Mouse (Mus musculus) ES-Bruce4 (cell line): ENCODE results near the gene Taok3. TPM values are rescaled to one million over a fixed set of nuclear protein-coding genes. Genes with fewer than 3 reads are reported as not detected.
A peak's percentile ranks its signal among the peaks of the same experiment; 100 is the strongest.

ENCODE experiments used
- H3K27ac ChIP-seq: 2 replicates; pipeline ENCODE4 v1.5.1; 2012; ENCODE audit warnings: low read length, inconsistent platforms; ENCODE audit not compliant: insufficient read depth
- H3K27me3 ChIP-seq: 2 replicates; pipeline ENCODE4 v1.6.1; 2012; ENCODE audit warnings: mild to moderate bottlenecking, low read length, inconsistent platforms; ENCODE audit not compliant: control insufficient read depth, poor library complexity, insufficient read depth, severe bottlenecking
- H3K36me3 ChIP-seq: 2 replicates; pipeline ENCODE4 v1.6.1; 2012; ENCODE audit warnings: inconsistent platforms, mild to moderate bottlenecking, low read length, moderate library complexity; ENCODE audit not compliant: control insufficient read depth, poor library complexity, insufficient read depth, severe bottlenecking
- H3K4me1 ChIP-seq: one replicate; pipeline ENCODE4 v1.8.1; 2011; ENCODE audit warnings: low read length; ENCODE audit not compliant: control insufficient read depth, insufficient read depth
- H3K4me3 ChIP-seq: 2 replicates; pipeline ENCODE4 v1.5.1; 2011; ENCODE audit warnings: low read depth, mild to moderate bottlenecking, low read length
- H3K9ac ChIP-seq: 2 replicates; pipeline ENCODE4 v1.6.1; 2012; ENCODE audit warnings: low read depth, mild to moderate bottlenecking, inconsistent platforms; ENCODE audit not compliant: poor library complexity, severe bottlenecking
- H3K9me3 ChIP-seq: replicated peaks from 2 replicates; pipeline ENCODE4 v1.6.1; 2012; ENCODE audit warnings: mild to moderate bottlenecking, low read length, inconsistent platforms; ENCODE audit not compliant: control insufficient read depth, poor library complexity, insufficient read depth, severe bottlenecking
- CTCF ChIP-seq: IDR thresholded peaks from one replicate; pipeline ENCODE4 v1.8.1; 2011; ENCODE audit warnings: low read depth, low read length
- EP300 ChIP-seq: IDR thresholded peaks from 2 replicates; pipeline ENCODE4 v1.6.1; 2011; ENCODE audit warnings: low read depth, low read length; ENCODE audit not compliant: insufficient read depth
- POLR2A ChIP-seq: IDR thresholded peaks from one replicate; pipeline ENCODE4 v1.8.1; 2011; ENCODE audit warnings: low read length; ENCODE audit not compliant: insufficient read depth
- polyA plus RNA-seq: library from polyadenylated mRNA; stranded (reverse); fragments of >200 nt; gene quantifications from 2 replicates; pipeline ENCODE4 v1.2.4, GENCODE M21; 2011; ENCODE audit warnings: low read depth; ENCODE audit not compliant: missing spikeins, insufficient read depth, insufficient read length

Gene Taok3
- polyA plus RNA-seq, 1 experiment: 27.3 TPM

DNA sequence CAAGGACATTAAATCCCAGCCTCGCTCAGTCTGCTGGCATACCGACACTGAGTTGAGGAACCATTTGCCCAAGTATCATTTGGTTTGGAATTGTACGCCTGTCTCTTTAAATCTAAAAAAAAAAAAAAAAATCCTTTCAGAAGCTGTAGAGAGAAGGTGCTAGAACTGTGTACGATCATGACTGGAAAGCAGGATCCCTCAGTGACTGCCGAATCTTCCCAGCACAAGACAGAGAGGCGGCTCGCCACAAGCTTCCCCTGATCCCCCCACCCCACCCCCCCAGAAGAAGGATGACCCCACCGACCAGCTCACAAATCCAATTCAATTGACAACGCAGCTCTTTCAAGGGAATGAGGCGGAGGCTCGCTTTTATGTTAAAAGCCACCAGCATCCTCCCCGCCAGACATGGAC is 120.4 kb downstream of the Taok3 start:
- H3K27ac ChIP-seq: no peak overlapping the region

DNA sequence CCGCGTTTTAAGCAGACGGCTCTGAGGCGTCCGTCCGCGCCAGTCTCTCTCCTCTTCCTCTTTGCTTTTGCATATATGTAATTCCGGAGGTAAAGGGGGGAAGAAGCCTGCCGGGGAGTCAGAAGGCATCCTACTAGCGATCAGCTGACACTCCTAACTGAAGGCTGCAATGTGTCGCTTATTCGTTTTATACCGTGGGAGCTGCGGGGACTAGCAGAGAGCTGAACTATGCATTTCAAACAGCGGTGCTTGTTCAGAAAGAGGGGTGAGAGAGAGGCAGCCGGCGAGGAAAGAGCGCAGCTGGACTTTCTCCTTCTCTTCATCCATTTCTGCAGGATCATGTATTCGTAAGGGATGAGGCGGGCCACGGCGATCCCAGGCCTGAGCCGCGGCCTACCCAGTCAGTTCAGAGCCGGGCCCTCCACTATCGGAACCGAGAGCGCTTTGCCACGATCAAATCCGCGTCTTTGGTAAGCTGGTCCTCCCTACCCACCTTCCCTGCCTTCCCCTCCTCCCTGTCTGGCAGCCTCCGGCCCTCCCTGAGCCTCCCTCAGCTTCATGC is 120.9 kb downstream of the Taok3 start:
- H3K27ac ChIP-seq: no peak overlapping the region
- peak overlapping the region; percentile 24; the same call in 1 of the 2 replicates for H3K4me3 ChIP-seq
- TF ChIP-seq POLR2A (no peak), CTCF (no peak), EP300 (no peak)
- H3K36me3 ChIP-seq: no peaks in the 10 kb centered on the region
- 0 out of 2 replicates have a peak overlapping the region, but pooled peaks have one; percentile 4 for H3K9ac ChIP-seq
- no peaks in the 10 kb centered on the region for H3K27me3 ChIP-seq
- H3K4me1 ChIP-seq: no peaks in the 10 kb centered on the region
- H3K9me3 ChIP-seq: no peaks in the 10 kb centered on the region

More for the DNA sequence above, 120.4 kb downstream of the Taok3 start:
- TF ChIP-seq POLR2A: no peak
- no peak for TF ChIP-seq EP300
- TF ChIP-seq CTCF: no peak
- Histone ChIP-seq H3K27me3 (no peaks in the 10 kb centered on the region), H3K9me3 (no peaks in the 10 kb centered on the region), H3K4me3 (peak overlapping the region; percentile 24; the same call in 1 of the 2 replicates), H3K9ac (0 out of 2 replicates have a peak overlapping the region, but pooled peaks have one; percentile 4), H3K36me3 (no peaks in the 10 kb centered on the region), H3K4me1 (no peaks in the 10 kb centered on the region)

DNA sequence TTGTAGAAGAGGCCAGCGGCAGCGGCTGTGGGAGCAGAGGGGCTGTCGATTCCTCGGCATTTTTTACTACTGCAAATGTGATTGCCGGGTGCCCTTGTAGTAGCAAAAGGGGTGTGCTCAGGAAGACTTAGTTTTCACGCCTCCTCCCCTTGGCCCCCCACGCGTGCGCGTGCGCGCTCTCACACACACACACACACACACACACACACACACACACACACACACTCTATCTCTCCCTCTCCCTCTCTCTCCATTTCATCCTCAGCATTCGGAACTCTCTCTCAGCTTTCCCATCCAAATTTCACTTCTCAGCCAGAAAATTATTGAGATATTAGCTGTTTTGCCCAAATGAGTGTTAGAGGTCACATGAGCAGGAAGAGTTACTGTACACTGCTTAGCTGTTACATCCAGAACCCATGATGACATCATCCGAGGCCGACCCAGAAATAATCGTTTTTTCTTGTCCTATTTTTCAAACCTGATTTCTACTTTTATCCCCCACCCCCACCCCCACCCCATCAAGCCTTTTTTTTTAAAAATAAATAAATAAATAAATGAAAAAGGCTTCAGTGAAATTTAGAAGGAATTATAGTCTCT is 122.1 kb downstream of the Taok3 start:
- Histone ChIP-seq H3K36me3 (no peaks in the 10 kb centered on the region), H3K9me3 (no peaks in the 10 kb centered on the region), H3K27ac (no peak overlapping the region), H3K4me3 (no peak overlapping the region), H3K4me1 (no peaks in the 10 kb centered on the region), H3K27me3 (no peaks in the 10 kb centered on the region), H3K9ac (no peak overlapping the region)
- TF ChIP-seq POLR2A (no peak), EP300 (no peak), CTCF (no peak)

GRCm38 (mm10) chr5:117242671-117243478 is 122.9 kb downstream of the Taok3 start:
- Histone ChIP-seq H3K27ac (no peak overlapping the region), H3K9ac (no peak overlapping the region)

DNA sequence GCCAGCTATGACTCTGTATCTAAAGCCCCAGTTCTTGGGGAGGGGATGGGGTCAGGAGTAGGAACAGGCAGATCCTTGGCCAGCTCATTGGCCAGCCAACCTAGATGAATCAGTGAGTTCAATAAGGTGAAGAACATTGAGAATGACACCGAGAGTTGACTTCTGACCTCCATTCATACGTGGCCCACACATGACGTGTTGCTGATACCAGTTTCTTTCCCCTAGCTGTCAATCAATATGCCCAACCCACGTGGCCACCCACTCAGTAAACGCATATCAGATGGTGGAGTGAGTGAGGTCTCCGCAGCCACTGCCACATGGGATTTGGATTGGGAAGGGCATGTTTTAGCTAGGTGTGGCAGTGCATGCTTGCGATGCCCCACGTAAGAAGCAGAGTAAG is 125.2 kb downstream of the Taok3 start:
- H3K9me3 ChIP-seq: no peaks in the 10 kb centered on the region
- H3K4me1 ChIP-seq: no peaks in the 10 kb centered on the region
- no peak overlapping the region for H3K9ac ChIP-seq
- TF ChIP-seq POLR2A (no peak), CTCF (no peak), EP300 (no peak)
- no peak overlapping the region for H3K4me3 ChIP-seq
- H3K27me3 ChIP-seq: no peaks in the 10 kb centered on the region
- H3K27ac ChIP-seq: no peak overlapping the region
- no peaks in the 10 kb centered on the region for H3K36me3 ChIP-seq

More at GRCm38 (mm10) chr5:117242671-117243478, 122.9 kb downstream of the Taok3 start:
- no peaks in the 10 kb centered on the region for H3K9me3 ChIP-seq
- H3K4me3 ChIP-seq: no peak overlapping the region
- H3K4me1 ChIP-seq: no peaks in the 10 kb centered on the region
- no peak for TF ChIP-seq CTCF
- TF ChIP-seq EP300: no peak
- no peak for TF ChIP-seq POLR2A
- no peaks in the 10 kb centered on the region for H3K36me3 ChIP-seq
- H3K27me3 ChIP-seq: no peaks in the 10 kb centered on the region

DNA sequence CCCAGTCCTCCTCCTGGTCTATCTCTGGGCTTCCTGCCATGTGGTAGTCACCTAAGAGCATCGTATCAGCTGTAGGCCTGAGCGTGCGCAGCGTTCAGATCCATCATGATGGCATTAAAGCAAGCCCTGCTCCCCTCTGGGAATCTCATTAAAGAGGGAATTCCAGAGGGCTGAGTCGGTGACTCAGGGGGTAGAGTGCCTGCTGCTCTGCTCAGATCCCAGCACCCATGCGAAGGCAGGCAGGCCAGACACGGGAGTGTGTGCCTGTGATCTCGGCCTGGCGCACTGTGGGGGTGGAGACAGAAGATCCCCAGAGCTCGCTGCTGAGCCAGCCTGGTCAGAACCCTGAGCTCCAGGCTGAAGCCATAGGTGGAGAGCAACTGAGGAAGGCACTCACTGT is 128.4 kb downstream of the Taok3 start:
- H3K9me3 ChIP-seq: no peaks in the 10 kb centered on the region
- no peak overlapping the region for H3K9ac ChIP-seq
- H3K27ac ChIP-seq: no peak overlapping the region
- no peak overlapping the region for H3K4me3 ChIP-seq
- no peaks in the 10 kb centered on the region for H3K36me3 ChIP-seq
- no peaks in the 10 kb centered on the region for H3K4me1 ChIP-seq
- no peak for TF ChIP-seq CTCF
- TF ChIP-seq EP300: no peak
- TF ChIP-seq POLR2A: no peak
- H3K27me3 ChIP-seq: no peaks in the 10 kb centered on the region
